Mouse (Mus musculus) layer of hippocampus, postnatal 36 days (tissue): Measurements from ENCODE around the gene Cyp2f2. TPM values are rescaled to one million over a fixed set of nuclear protein-coding genes. Genes with fewer than 3 reads are reported as not detected.

Experiments used
- DNase-seq, 2 experiments: peaks; one replicate each; pipeline ENCODE4 v3.0.0; 2022
- microRNA-seq, 2 experiments: library from miRNA; unstranded; fragments of <30 nt; microRNA quantifications; one replicate each; pipeline ENCODE4 v1.2.0; 2021
- total RNA-seq, 2 experiments: library from RNA; stranded (reverse); gene quantifications; 2 replicates each; pipeline ENCODE4 v1.2.3; 2021

Cyp2f2 gene
- total RNA-seq, 2 experiments from 2014 or later: 0.17 TPM; not detected in 1

GRCm38 (mm10) chr7:27179217-27179918 lies 59.7 kb downstream of the Cyp2f2 start:
- DNase-seq: no peak

GRCm38 (mm10) chr7:27180036-27180435 lies 60.3 kb downstream of the Cyp2f2 start:
- DNase-seq: no peak

DNA sequence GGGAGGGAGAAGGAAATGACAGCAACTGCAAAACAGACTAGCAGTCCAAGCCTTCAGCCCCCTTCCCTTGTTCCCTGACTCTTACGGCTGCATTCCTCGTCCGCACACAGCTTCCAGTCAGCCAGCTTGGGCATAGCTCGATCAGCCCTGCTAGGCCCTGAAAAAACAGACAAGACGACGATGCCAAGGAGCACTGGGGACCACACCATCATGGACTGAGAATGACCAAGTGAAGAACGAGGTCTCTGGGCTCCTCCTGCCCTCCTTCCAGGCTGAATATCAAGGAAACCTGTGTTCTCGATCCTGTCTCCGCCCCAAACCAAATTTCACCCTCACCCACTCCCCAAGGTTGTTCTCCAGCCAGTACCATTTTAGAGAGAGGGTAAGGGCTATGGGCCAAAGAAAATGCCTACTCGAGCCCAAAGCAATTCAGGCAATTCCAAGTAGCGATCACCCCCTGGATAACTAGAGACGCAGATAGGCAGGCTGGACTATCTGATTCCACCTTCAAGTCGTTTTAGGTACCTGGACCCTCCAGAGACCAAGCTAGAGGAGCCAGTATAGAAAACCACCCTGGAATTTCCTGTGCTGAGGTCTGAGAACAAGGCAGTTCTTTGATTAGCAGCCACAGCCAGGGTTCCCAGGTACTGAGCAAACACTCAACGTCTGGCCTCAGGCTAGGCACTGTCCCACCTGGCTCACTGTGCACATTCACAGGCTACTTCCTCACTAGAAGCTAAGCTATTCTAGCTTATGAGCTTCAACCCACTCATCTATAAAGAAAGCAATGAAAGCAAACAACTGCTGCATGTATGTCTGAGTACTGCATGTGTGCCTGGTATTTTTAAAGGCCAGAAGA lies 61.4 kb downstream of the Cyp2f2 start, which contains the start of the genes Gm21983 and Mia:
Gene Gm21983, minus strand, starts transcription at position 250 of the 859 bp plus-strand sequence.
Gene Mia, minus strand, starts transcription at position 321 of the 859 bp plus-strand sequence.
- DNase-seq: no peak

- DNase-seq: no peak
Observed at GRCm38 (mm10) chr7:27182498-27182897, 62.8 kb downstream of the Cyp2f2 start.

Small RNAs within 50 kb of the gene (microRNA-seq; reads per million reads assigned to microRNA genes)
- gene Mir3101: 0 to 0.85 reads per million in 2 experiments

Other genes with a start within 250 kb of the Cyp2f2 start
- gene Cyp2a22, start 180.5 kb upstream of the Cyp2f2 start, total RNA-seq: not detected
- not detected for gene Cyp2a12, start 90.8 kb upstream of the Cyp2f2 start, total RNA-seq
- gene Cyp2t4, start 33.8 kb downstream of the Cyp2f2 start, total RNA-seq: not detected
- 100 to 1,000 TPM; 102 to 108 TPM for gene Egln2, start 46.9 kb downstream of the Cyp2f2 start, total RNA-seq
- gene Rab4b, start 59.0 kb downstream of the Cyp2f2 start, total RNA-seq: 10 to 100 TPM; 93.5 to 98.7 TPM
- not detected for gene Gm21983, start 61.2 kb downstream of the Cyp2f2 start, total RNA-seq
- gene Mia, start 61.2 kb downstream of the Cyp2f2 start, total RNA-seq: 1 to 10 TPM; 1.8 to 2.0 TPM
- gene BC024978, start 75.9 kb downstream of the Cyp2f2 start, total RNA-seq: 10 to 100 TPM; 20.4 to 25.4 TPM
- gene Snrpa, start 76.4 kb downstream of the Cyp2f2 start, total RNA-seq: 10 to 100 TPM; 84.2 to 96.0 TPM
- 10 to 100 TPM in 1 of 2 experiments, 1 to 10 TPM in 1; 9.3 to 10.1 TPM for gene Itpkc, start 108.8 kb downstream of the Cyp2f2 start, total RNA-seq
- gene Coq8b, start 113.1 kb downstream of the Cyp2f2 start, total RNA-seq: 10 to 100 TPM; 33.9 to 36.2 TPM
- gene Numbl, start 138.5 kb downstream of the Cyp2f2 start, total RNA-seq: 100 to 1,000 TPM; 137 to 144 TPM
- 10 to 100 TPM; 52.8 to 59.6 TPM for gene Ltbp4, start 217.8 kb downstream of the Cyp2f2 start, total RNA-seq
- 10 to 100 TPM; 36.2 to 37.3 TPM for gene Shkbp1, start 236.1 kb downstream of the Cyp2f2 start, total RNA-seq
- not detected for gene Gm20479, start 237.5 kb downstream of the Cyp2f2 start, total RNA-seq